Mouse (Mus musculus) gastrocnemius, postnatal 25 days (tissue): Measurements from ENCODE around the gene Gm8082. TPM values are rescaled to one million over a fixed set of nuclear protein-coding genes. Genes with fewer than 3 reads are reported as not detected.
"Not testable (repeated sequence)": the region's sequence is repeated elsewhere in the genome, so short reads cannot be mapped to it uniquely, and the experiment has no call there.

Experiments
- DNase-seq: peaks from one replicate; pipeline ENCODE4 v3.0.0; 2022
- long read RNA-seq, 2 experiments: library from polyadenylated mRNA; stranded (forward); transcript quantifications; one replicate each; pipeline ENCODE4 v2.0.0; 2021
- total RNA-seq, 2 experiments: library from RNA; stranded (reverse); gene quantifications; 1 replicate in 1 of 2; 2 replicates in 1 of 2; pipeline ENCODE4 v1.2.3; 2021

Gm8082 gene
- total RNA-seq = not detected
- long read RNA-seq, experiment 1 = 0 reads
- long read RNA-seq, experiment 2 = 0 reads

- not testable (repeated sequence) for DNase-seq
Measured at GRCm38 (mm10) chr14:42993524-42993923, at the start of gene Gm8082. TSS of gene Gm8082 (minus strand) at chr14:42993624.

GRCm38 (mm10) chr14:43015528-43015927 lies 22.1 kb upstream of the Gm8082 start, which contains the start of gene Gm10376:
TSS of gene Gm10376 (minus strand) at chr14:43015628.
- not testable (repeated sequence) for DNase-seq

Other genes starting within 250 kb of the Gm8082 start
- gene Gm3015, start 224.8 kb downstream of the Gm8082 start, total RNA-seq = not detected
- not detected for gene Gm10377, start 195.6 kb downstream of the Gm8082 start, total RNA-seq
- gene Gm21977, start 140.1 kb downstream of the Gm8082 start, total RNA-seq = not detected
- gene Gm10376, start 22.0 kb upstream of the Gm8082 start, total RNA-seq = not detected
- not detected for gene Gm8094, start 83.0 kb upstream of the Gm8082 start, total RNA-seq
- not detected for gene Gm8104, start 107.0 kb upstream of the Gm8082 start, total RNA-seq
- gene Gm7233, start 186.2 kb upstream of the Gm8082 start, total RNA-seq = not detected
- gene Gm8122, start 241.7 kb upstream of the Gm8082 start, total RNA-seq = not detected